Mouse (Mus musculus): ENCODE measurements around the gene Clic4. TPM values are rescaled to one million over a fixed set of nuclear protein-coding genes. Genes with fewer than 3 reads are reported as not detected.
A peak's percentile ranks its signal among the peaks of the same experiment; 100 is the strongest.

The Clic4 gene
- polyA plus RNA-seq, 1 experiment from 2014 or later: 211 TPM

DNA sequence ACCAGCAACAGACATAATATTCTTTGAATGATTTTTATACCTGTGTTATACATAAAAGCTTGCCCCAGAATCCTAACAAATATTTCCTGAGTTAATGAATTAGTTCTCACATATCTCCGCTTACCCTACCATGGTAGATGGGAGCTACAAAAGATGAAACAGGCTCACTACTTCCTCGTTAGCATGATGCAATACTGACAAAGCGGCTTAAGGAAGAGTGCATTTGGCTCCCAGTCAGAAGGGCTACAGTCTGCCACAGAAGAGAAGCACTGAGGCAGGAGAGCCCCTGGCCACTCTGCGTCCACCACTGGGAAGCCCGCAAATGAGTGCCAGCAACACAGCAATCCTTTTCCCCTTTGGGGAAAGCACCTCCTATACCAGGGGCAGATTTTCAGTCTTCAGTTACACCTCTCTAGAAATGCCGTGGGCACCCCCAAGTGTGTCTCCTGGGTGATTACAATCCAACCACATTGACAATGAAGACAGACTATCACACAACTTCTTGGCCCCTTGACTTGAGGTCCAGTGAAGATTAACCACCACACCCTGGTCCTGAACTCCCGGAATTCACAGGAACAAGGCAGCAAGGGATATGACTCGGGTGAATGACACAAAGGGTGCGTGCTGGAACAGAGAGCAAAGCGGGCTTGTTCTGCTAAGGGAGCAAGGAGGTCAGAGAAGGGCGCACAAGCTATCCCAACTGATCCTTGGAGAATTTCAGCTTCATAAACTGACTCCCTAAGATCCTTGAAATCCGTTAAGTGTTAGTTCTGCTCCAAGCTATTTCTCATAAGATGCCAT lies 19.2 kb downstream of the Clic4 start:
- H3K4me3 ChIP-seq (ENCODE audit: low read depth, low read length): no peak overlapping the region
- DNase-seq (ENCODE audit: low spot score) (peak; percentile 72), ATAC-seq (no peak; the same call in 1 of the 2 replicates)
- peak overlapping the region; percentile 0 for H3K4me2 ChIP-seq (replicated peaks; ENCODE audit: low read depth, low read length)
- H3K4me1 ChIP-seq (ENCODE audit: insufficient read depth, low read depth, low read length): peaks cover 35% of the 10 kb centered on the region
- H3K36me3 ChIP-seq (ENCODE audit: insufficient read depth, low read length): no peaks in the 10 kb centered on the region
- no peaks in the 10 kb centered on the region for H3K9me3 ChIP-seq (ENCODE audit: low read length)
- WGBS: 67% methylated on average over 12 of the region's 12 CpGs
- TF ChIP-seq CTCF (IDR thresholded peaks at IDR 0.05): no peak
- no peak for TF ChIP-seq EP300 (IDR thresholded peaks at IDR 0.05)
- H3K27me3 ChIP-seq (replicated peaks; ENCODE audit: insufficient read depth, low read length): no peaks in the 10 kb centered on the region
- H3K27ac ChIP-seq (ENCODE audit: low read length): peak overlapping the region; percentile 93
- H3K9ac ChIP-seq (replicated peaks; ENCODE audit: low read depth): no peak overlapping the region

DNA sequence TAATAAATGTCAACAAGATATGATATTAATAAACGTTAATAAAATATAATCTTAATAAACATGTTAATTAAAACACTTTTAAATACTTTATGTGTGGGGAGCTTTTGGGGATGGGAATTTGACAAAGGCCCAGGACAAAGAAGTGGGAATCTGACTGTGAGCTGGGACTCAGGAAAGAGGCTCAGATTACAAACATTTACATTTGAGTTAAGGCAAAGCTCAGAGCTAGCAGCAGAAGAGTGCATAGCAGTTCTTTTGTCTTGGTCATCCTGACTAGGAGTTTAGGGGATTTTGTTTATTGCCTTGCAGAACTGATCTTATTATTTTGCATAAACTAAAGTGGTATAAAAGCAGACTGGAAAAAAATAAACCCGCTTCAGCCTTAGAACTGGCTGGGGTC lies 20.8 kb downstream of the Clic4 start:
- Histone ChIP-seq H3K4me2 (replicated peaks; ENCODE audit: low read depth, low read length) (no peak overlapping the region), H3K4me3 (ENCODE audit: low read depth, low read length) (no peak overlapping the region), H3K9me3 (ENCODE audit: low read length) (no peaks in the 10 kb centered on the region), H3K27ac (ENCODE audit: low read length) (no peak overlapping the region), H3K27me3 (replicated peaks; ENCODE audit: insufficient read depth, low read length) (no peaks in the 10 kb centered on the region), H3K36me3 (ENCODE audit: insufficient read depth, low read length) (no peaks in the 10 kb centered on the region), H3K4me1 (ENCODE audit: insufficient read depth, low read depth, low read length) (peaks cover 34% of the 10 kb centered on the region), H3K9ac (replicated peaks; ENCODE audit: low read depth) (no peak overlapping the region)
- WGBS: 43% methylated on average over 2 of the region's 2 CpGs
- ATAC-seq (no peak), DNase-seq (ENCODE audit: low spot score) (no peak)
- TF ChIP-seq EP300 (IDR thresholded peaks at IDR 0.05): no peak
- no peak for TF ChIP-seq CTCF (IDR thresholded peaks at IDR 0.05)

DNA sequence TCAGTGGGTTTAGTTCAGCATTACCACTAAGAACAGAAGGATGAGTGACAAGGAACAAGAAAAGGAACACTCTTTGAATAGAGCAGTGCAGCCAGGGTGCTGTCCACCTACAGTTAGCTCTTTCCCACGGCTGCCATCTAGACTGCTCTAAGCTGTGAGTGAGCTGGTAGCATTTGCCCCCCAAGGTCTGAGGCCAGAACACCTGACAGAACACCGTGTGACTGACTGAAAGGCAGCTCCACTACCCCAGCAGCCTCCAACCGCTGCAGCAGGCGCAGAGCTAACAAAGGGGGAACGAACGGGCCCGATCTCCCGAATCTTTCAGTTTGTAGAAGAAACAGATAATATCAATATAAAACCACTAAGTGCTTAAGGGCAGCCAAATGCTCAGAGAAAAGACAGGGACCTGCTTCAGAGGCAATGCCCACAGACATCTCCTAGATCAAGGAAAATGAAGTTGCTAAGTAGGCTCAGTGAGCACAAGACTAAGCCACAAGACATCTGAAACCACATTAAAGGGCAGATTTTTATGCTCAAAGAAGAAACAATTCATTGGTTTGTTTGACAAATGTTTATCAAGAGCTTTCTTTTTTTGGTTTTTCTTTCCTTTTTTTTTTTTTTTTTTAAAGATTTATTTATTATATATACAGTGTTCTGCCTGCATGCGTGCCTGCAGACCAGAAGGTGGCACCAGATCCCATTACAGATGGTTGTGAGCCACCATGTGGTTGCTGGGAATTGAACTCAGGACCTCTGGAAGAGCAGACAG lies 24.2 kb downstream of the Clic4 start:
- DNase-seq (ENCODE audit: low spot score) (no peak), ATAC-seq (no peak)
- H3K9ac ChIP-seq (replicated peaks; ENCODE audit: low read depth): no peak overlapping the region
- 77% methylated on average over 9 of the region's 9 CpGs for WGBS
- TF ChIP-seq CTCF (IDR thresholded peaks at IDR 0.05) (peak; percentile 28), EP300 (IDR thresholded peaks at IDR 0.05) (no peak)
- no peaks in the 10 kb centered on the region for H3K36me3 ChIP-seq (ENCODE audit: insufficient read depth, low read length)
- H3K4me3 ChIP-seq (ENCODE audit: low read depth, low read length): no peak overlapping the region
- no peak overlapping the region for H3K27ac ChIP-seq (ENCODE audit: low read length)
- no peaks in the 10 kb centered on the region for H3K9me3 ChIP-seq (ENCODE audit: low read length)
- H3K4me2 ChIP-seq (replicated peaks; ENCODE audit: low read depth, low read length): no peak overlapping the region
- H3K4me1 ChIP-seq (ENCODE audit: insufficient read depth, low read depth, low read length): peaks cover 24% of the 10 kb centered on the region
- H3K27me3 ChIP-seq (replicated peaks; ENCODE audit: insufficient read depth, low read length): no peaks in the 10 kb centered on the region

DNA sequence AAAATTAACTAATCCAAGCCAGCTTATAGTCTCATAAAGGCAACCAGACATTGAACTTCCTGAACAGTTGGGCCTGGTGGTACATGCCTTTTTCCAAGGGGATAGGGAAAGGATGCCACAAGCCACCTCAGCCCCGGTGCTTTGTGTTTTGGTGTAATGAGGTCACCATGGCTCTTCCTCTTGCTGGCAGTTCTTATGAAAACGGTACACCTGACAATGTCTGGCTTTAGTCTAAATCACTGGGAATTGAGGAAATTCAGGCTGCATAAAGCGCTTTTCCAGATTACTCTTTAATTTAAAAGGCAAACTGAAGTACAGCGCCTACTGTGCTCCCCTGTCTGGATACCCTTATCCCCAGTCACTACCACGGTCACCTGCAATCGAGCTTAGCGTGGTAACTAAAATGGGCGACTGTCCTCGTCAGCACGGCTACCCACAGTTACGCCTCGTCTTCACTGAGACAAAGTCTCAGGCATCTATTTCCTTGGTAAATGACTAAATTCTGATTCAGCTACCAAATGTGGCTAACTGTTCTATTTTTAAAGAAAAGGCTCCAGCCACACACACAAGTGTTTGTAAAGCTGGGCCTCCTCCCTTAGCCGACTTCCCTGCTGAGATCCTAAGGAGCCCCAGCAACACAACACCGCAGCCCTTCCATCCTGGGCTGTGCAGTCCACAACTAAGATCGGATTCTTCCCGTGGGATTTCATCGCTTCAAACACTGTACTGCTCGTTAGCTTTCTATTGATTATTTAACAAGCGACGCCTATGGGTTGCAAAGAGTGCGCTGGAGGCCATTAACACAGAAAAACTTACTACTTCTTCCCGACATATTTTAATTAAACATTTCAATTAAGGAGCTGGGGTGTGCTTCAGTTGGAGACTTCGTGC lies 25.5 kb downstream of the Clic4 start:
- TF ChIP-seq CTCF (IDR thresholded peaks at IDR 0.05): no peak
- no peak for TF ChIP-seq EP300 (IDR thresholded peaks at IDR 0.05)
- no peaks in the 10 kb centered on the region for H3K9me3 ChIP-seq (ENCODE audit: low read length)
- no peaks in the 10 kb centered on the region for H3K36me3 ChIP-seq (ENCODE audit: insufficient read depth, low read length)
- H3K27ac ChIP-seq (ENCODE audit: low read length): peak overlapping the region; percentile 3; the same call in 1 of the 2 replicates
- peaks cover 18% of the 10 kb centered on the region for H3K4me1 ChIP-seq (ENCODE audit: insufficient read depth, low read depth, low read length)
- no peak overlapping the region for H3K4me2 ChIP-seq (replicated peaks; ENCODE audit: low read depth, low read length)
- no peak overlapping the region for H3K4me3 ChIP-seq (ENCODE audit: low read depth, low read length)
- WGBS: 73% methylated on average over 23 of the region's 23 CpGs
- no peaks in the 10 kb centered on the region for H3K27me3 ChIP-seq (replicated peaks; ENCODE audit: insufficient read depth, low read length)
- no peak for ATAC-seq
- no peak for DNase-seq (ENCODE audit: low spot score)
- H3K9ac ChIP-seq (replicated peaks; ENCODE audit: low read depth): no peak overlapping the region

DNA sequence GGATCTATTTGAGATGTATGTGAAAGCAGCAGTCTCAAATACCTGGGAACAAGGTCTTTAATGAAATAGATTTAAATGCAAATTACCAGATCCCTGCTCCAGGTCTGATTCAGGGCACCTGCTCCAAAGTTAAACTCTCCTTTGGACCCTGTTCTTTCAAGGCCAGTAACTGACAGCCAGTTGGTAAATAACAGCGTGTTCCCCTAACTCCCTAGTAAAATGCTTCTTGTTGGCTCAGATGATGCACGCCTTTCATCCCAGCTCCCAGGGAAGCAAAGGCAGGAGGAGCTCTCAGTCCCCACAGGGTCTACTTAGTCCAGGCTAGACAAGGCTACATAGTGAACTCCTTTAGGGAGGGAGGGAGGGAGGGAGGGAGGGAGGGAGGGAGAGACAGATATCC lies 26.2 kb downstream of the Clic4 start:
- H3K9ac ChIP-seq (replicated peaks; ENCODE audit: low read depth): no peak overlapping the region
- ATAC-seq: no peak
- WGBS: 87% methylated on average over 2 of the region's 2 CpGs

More for the DNA sequence above, 26.2 kb downstream of the Clic4 start:
- no peak for DNase-seq (ENCODE audit: low spot score)
- H3K4me1 ChIP-seq (ENCODE audit: insufficient read depth, low read depth, low read length): peaks cover 24% of the 10 kb centered on the region
- no peak overlapping the region for H3K4me3 ChIP-seq (ENCODE audit: low read depth, low read length)
- no peak overlapping the region for H3K4me2 ChIP-seq (replicated peaks; ENCODE audit: low read depth, low read length)
- H3K27me3 ChIP-seq (replicated peaks; ENCODE audit: insufficient read depth, low read length): no peaks in the 10 kb centered on the region
- no peaks in the 10 kb centered on the region for H3K36me3 ChIP-seq (ENCODE audit: insufficient read depth, low read length)
- no peak overlapping the region for H3K27ac ChIP-seq (ENCODE audit: low read length)
- H3K9me3 ChIP-seq (ENCODE audit: low read length): no peaks in the 10 kb centered on the region
- TF ChIP-seq EP300 (IDR thresholded peaks at IDR 0.05): no peak
- no peak for TF ChIP-seq CTCF (IDR thresholded peaks at IDR 0.05)
